Mouse (Mus musculus): ENCODE measurements around the gene Adamts9. TPM values are rescaled to one million over a fixed set of nuclear protein-coding genes. Genes with fewer than 3 reads are reported as not detected.

Adamts9 gene
- polyA plus RNA-seq (2011; ENCODE audit: insufficient read depth, insufficient read length, low replicate concordance, missing spikeins): 1.4 and 2.4 TPM in 2 replicates

DNA sequence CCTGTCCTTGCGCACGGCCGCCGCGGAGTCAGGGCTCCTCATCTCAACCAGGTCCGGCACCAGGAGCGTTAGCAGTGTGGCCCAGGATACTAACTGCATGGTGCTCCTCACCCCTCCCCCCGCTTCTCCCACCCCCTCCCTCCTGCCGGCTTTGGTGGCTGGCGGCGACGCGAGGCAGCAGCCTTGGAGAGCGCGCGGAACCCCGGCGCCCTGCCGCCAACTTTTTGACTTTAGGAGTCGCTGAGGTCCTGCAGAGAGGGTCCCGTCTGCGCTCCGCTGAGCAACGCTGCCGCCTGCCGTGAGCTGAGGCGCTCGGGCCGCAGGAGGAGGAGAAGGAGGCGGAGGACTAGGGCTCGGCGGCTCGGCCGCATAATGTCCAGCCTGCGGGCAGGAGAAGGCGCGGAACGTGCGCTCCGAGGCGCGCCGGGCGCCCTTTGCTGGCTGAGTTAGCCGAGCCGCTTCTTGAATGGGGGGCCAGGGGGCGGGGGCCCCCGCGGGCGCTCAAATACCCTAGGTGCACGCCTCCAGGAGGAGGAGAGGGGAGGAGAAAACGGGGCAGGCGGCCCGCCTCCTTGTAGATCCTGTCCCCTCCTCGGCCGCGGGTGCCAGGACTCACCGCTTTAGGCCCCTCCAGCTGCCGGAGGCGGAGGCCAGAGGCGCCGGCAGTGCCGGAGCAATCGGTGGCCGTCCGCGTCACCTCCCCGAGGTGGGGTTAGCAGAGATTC is at the start of gene Adamts9:
TSS of gene Adamts9 (minus strand) at position 436 of the 725 bp plus-strand sequence.
- Histone ChIP-seq H3K4me1 (ENCODE audit: control insufficient read depth, insufficient read depth, low read length) (no peaks in the 10 kb centered on the region), H3K27ac (ENCODE audit: control insufficient read depth, insufficient read depth, low read depth, low read length, poor library complexity) (no peak within 1 kb of the TSS), H3K4me3 (replicated peaks; ENCODE audit: control insufficient read depth, low read depth, low read length) (no peak within 1 kb of the TSS)
- TF ChIP-seq CTCF (IDR thresholded peaks at IDR 0.05; ENCODE audit: control insufficient read depth, insufficient read depth, low read length) (no peak), POLR2A (IDR thresholded peaks at IDR 0.05; ENCODE audit: borderline replicate concordance, control insufficient read depth, low read depth, low read length) (0 out of 2 replicates have a peak, but pooled peaks have one; percentile 23)
- under 1% methylated on average over 67 of the region's 68 CpGs for WGBS

DNA sequence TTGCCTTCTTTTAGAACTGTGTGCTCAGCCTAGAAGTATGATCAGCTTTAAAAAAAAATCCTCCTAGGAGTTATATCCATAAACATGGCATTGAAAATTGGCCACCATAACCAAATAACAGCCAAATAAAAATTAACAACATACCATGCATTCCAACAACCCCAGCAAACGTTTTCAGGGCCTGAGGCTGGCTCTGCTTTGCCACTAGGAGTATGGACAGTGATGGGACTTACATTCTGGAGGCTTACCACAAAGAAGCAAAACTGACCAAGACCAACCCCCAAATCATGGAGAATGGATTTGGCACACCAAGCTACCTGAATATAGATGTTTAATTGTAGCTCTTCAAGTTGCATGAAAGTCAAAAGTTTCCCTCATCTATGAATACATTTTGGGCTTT is 48.3 kb upstream of the Adamts9 start:
- Histone ChIP-seq H3K4me3 (replicated peaks; ENCODE audit: control insufficient read depth, low read depth, low read length) (no peak overlapping the region), H3K4me1 (ENCODE audit: control insufficient read depth, insufficient read depth, low read length) (no peaks in the 10 kb centered on the region), H3K27ac (ENCODE audit: control insufficient read depth, insufficient read depth, low read depth, low read length, poor library complexity) (no peak overlapping the region)
- WGBS: 20% methylated on average over 1 of the region's 1 CpGs
- TF ChIP-seq CTCF (IDR thresholded peaks at IDR 0.05; ENCODE audit: control insufficient read depth, insufficient read depth, low read length) (no peak), POLR2A (IDR thresholded peaks at IDR 0.05; ENCODE audit: borderline replicate concordance, control insufficient read depth, low read depth, low read length) (no peak)

DNA sequence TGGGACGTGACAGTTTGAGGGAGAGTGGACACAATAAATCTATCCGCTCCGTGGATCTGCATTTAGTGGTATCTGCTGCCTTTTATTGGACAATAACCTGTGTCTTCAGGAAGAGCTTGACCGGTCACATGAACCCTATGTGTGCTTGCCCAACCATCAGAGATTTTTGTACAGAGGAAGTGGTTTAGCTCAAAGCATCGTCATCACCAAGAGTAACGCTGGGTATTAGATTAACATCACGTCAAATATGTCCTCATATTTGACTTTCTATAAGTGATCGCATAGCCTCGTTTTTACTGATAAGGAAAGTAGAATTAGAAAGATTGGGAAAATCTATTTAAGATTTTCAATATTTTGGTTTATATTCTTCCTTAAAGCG is 45.3 kb upstream of the Adamts9 start:
- 36% methylated on average over 10 of the region's 10 CpGs for WGBS
- no peaks in the 10 kb centered on the region for H3K4me1 ChIP-seq (ENCODE audit: control insufficient read depth, insufficient read depth, low read length)
- TF ChIP-seq CTCF (IDR thresholded peaks at IDR 0.05; ENCODE audit: control insufficient read depth, insufficient read depth, low read length) (no peak), POLR2A (IDR thresholded peaks at IDR 0.05; ENCODE audit: borderline replicate concordance, control insufficient read depth, low read depth, low read length) (no peak)
- no peak overlapping the region for H3K27ac ChIP-seq (ENCODE audit: control insufficient read depth, insufficient read depth, low read depth, low read length, poor library complexity)
- H3K4me3 ChIP-seq (replicated peaks; ENCODE audit: control insufficient read depth, low read depth, low read length): no peak overlapping the region

DNA sequence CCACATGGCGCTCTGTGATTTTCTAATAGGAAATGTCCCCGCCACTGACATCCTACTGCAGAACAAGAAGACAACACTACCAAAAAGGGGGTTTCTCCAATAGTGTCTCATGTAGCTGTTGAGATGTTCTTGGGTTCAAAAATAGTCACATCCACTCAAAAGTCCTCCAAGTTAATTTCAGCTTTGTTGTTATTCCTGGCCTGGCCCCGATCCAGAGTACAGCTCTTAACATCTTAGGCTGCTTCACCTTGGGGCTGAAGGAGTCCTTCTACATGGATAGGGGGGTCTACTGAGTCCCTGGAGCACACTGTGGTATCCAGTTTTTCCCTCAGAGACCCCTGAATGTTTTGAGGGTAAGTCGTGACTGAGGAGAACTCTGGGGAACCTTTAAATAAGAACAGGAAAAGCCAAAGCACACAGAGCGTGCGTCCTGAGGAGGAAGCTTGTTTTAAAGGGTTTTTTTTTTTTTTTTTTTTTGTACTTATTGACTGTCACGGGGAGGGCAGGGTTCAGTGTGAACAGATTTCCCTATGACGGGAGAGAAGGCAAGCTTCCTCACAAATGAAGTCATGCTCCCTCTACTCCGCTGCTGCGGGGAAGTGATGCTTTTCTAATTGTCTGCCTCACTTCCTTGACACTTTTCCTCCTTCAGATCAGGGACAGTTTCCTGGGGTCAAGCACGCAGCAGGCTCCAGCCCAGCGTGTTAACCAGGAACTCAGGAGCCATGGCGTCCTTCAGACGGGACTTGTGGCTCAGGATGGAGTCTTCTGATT is 44.7 kb upstream of the Adamts9 start:
- no peak for TF ChIP-seq CTCF (IDR thresholded peaks at IDR 0.05; ENCODE audit: control insufficient read depth, insufficient read depth, low read length)
- no peak for TF ChIP-seq POLR2A (IDR thresholded peaks at IDR 0.05; ENCODE audit: borderline replicate concordance, control insufficient read depth, low read depth, low read length)
- Histone ChIP-seq H3K4me1 (ENCODE audit: control insufficient read depth, insufficient read depth, low read length) (no peaks in the 10 kb centered on the region), H3K27ac (ENCODE audit: control insufficient read depth, insufficient read depth, low read depth, low read length, poor library complexity) (no peak overlapping the region), H3K4me3 (replicated peaks; ENCODE audit: control insufficient read depth, low read depth, low read length) (no peak overlapping the region)
- WGBS: 22% methylated on average over 14 of the region's 14 CpGs

DNA sequence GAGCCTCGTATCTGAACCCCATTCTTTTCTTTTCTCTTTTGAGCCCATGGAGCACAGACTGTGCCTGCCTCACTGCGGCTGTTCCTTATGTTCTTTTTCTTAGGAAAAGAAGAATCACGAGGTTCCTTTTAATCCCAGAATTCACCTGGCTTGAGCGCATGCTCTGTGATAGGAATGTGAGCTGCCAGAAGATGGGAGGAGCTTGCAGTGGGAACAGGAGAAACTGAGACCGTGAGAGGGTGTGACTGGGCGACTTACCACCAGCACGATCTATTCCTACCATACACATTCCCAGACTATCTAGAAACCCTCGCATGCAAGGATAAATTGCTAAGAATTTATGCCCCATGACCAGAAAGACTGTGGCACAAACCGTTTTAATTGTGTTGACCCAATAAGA is 44.1 kb upstream of the Adamts9 start:
- H3K4me1 ChIP-seq (ENCODE audit: control insufficient read depth, insufficient read depth, low read length): no peaks in the 10 kb centered on the region
- 84% methylated on average over 9 of the region's 9 CpGs for WGBS
- no peak overlapping the region for H3K27ac ChIP-seq (ENCODE audit: control insufficient read depth, insufficient read depth, low read depth, low read length, poor library complexity)
- TF ChIP-seq POLR2A (IDR thresholded peaks at IDR 0.05; ENCODE audit: borderline replicate concordance, control insufficient read depth, low read depth, low read length) (no peak), CTCF (IDR thresholded peaks at IDR 0.05; ENCODE audit: control insufficient read depth, insufficient read depth, low read length) (no peak)
- H3K4me3 ChIP-seq (replicated peaks; ENCODE audit: control insufficient read depth, low read depth, low read length): no peak overlapping the region

DNA sequence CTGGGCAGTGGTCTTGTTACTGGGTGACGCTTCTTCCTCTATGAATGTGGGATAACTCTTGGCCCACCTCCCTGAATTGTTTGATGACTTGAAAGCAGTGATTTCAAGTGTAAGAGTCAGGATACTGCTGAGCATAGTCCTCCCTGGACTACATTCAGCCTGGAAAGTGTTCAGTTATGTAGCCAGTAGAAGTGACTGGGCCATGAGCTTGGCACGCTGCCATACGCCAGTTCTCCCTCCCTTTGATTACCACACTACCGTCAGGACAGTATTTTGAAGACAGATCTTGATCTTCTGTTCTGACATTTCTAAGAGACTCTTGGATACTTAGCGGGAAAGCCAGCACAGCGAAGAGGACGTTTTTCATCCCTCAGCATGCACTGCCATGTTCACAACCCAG is 40.1 kb upstream of the Adamts9 start:
- WGBS: 70% methylated on average over 7 of the region's 7 CpGs
- Histone ChIP-seq H3K4me3 (replicated peaks; ENCODE audit: control insufficient read depth, low read depth, low read length) (no peak overlapping the region), H3K4me1 (ENCODE audit: control insufficient read depth, insufficient read depth, low read length) (no peaks in the 10 kb centered on the region), H3K27ac (ENCODE audit: control insufficient read depth, insufficient read depth, low read depth, low read length, poor library complexity) (no peak overlapping the region)
- TF ChIP-seq POLR2A (IDR thresholded peaks at IDR 0.05; ENCODE audit: borderline replicate concordance, control insufficient read depth, low read depth, low read length): no peak
- no peak for TF ChIP-seq CTCF (IDR thresholded peaks at IDR 0.05; ENCODE audit: control insufficient read depth, insufficient read depth, low read length)

DNA sequence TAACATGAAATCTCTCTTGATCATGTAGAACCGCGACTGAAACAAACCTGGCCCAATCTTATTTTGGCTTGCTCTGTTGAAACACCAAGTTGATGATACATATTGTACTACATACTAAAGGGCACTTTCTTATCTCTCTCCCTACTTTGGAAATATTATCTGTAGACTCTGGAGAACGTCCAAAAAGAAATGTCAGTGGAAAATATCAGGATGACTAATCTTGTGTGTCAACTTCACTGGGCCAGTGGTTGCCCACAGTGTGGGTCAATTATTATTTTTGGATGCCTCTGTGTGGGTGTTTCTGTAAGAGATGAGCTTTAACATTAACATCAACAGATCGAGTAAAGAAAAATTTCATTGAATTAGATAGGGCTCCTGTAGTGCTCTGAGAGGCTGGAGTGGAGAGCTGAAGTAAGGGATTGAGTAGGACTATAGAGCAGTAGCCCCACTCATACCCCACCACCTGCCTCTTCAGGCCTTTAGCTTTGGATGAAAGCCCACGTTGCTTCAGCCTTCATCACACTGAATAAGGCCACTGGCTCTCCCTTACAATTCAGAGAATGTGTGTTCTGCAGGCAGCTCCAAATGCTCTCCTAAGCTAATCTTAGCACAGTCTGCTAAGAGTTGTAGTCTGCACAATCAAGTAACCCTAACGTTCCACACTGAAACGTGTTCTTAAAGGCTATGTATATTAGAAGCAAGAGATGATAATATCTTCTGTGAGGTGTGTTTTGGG is 38.3 kb upstream of the Adamts9 start:
- H3K4me1 ChIP-seq (ENCODE audit: control insufficient read depth, insufficient read depth, low read length): no peaks in the 10 kb centered on the region
- 80% methylated on average over 7 of the region's 7 CpGs for whole genome bisulfite sequencing
- no peak overlapping the region for H3K27ac ChIP-seq (ENCODE audit: control insufficient read depth, insufficient read depth, low read depth, low read length, poor library complexity)
- TF ChIP-seq CTCF (IDR thresholded peaks at IDR 0.05; ENCODE audit: control insufficient read depth, insufficient read depth, low read length) (no peak), POLR2A (IDR thresholded peaks at IDR 0.05; ENCODE audit: borderline replicate concordance, control insufficient read depth, low read depth, low read length) (no peak)
- no peak overlapping the region for H3K4me3 ChIP-seq (replicated peaks; ENCODE audit: control insufficient read depth, low read depth, low read length)

DNA sequence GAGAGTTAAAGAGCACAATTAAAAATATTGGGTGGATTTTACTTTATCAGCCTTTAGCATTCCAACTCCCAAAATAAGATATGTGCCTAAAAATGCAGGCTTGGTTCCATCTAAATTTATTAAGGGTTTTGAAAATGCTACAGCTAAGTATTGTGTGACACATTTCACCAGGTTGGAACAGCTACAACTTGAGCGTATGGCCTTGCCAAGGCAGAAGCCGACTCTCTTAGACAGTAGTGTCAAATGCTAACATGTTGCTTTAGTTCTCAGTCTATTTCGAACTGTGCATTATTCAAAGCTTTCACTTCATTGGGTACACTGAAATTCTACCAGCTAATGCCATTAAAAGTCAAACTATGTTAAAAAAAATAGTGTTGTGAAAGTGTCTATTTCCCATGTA is 30.0 kb upstream of the Adamts9 start:
- Histone ChIP-seq H3K27ac (ENCODE audit: control insufficient read depth, insufficient read depth, low read depth, low read length, poor library complexity) (no peak overlapping the region), H3K4me3 (replicated peaks; ENCODE audit: control insufficient read depth, low read depth, low read length) (no peak overlapping the region), H3K4me1 (ENCODE audit: control insufficient read depth, insufficient read depth, low read length) (no peaks in the 10 kb centered on the region)
- 75% methylated on average over 3 of the region's 3 CpGs for WGBS
- TF ChIP-seq POLR2A (IDR thresholded peaks at IDR 0.05; ENCODE audit: borderline replicate concordance, control insufficient read depth, low read depth, low read length) (no peak), CTCF (IDR thresholded peaks at IDR 0.05; ENCODE audit: control insufficient read depth, insufficient read depth, low read length) (no peak)
